Mouse (Mus musculus) heart, embryonic 14.5 days (tissue): ENCODE results near the gene Anxa5. TPM values are rescaled to one million over a fixed set of nuclear protein-coding genes. Genes with fewer than 3 reads are reported as not detected.

Source experiments
- ATAC-seq: fragments of 200-750 bp; cut with Nextera tagmentation; 2 replicates; pipeline ENCODE4 v1.8.0; 2017; ENCODE audit warnings: low read depth, moderate TSS enrichment; ENCODE audit not compliant: insufficient number of reproducible peaks, insufficient read depth, low FRiP score
- H3K27ac ChIP-seq, 2 experiments: fragments of 200-500 bp in 1 of 2; fragments of 300-500 bp in 1 of 2; sonication (generic) in 1 of 2; replicated peaks in 1 of 2; 2 replicates each; pipeline ENCODE4 v1.5.1; 2012 to 2014; ENCODE audit warnings: low read depth in 2 of 2, low read length in 2 of 2, control low read depth in 1 of 2, mild to moderate bottlenecking in 1 of 2, mixed read lengths in 1 of 2; ENCODE audit not compliant: control insufficient read depth in 1 of 2, insufficient read depth in 1 of 2
- H3K27me3 ChIP-seq: fragments of 300-500 bp; sonication (generic); 2 replicates; pipeline ENCODE4 v1.6.1; 2014; ENCODE audit warnings: mild to moderate bottlenecking, low read length, control low read depth; ENCODE audit not compliant: control insufficient read depth, insufficient read depth
- H3K36me3 ChIP-seq: fragments of 300-500 bp; sonication (generic); 2 replicates; pipeline ENCODE4 v1.6.1; 2014; ENCODE audit warnings: mild to moderate bottlenecking, control low read depth, low read length, mixed read lengths; ENCODE audit not compliant: control insufficient read depth, insufficient read depth
- H3K4me1 ChIP-seq, 2 experiments: fragments of 200-500 bp in 1 of 2; fragments of 300-500 bp in 1 of 2; sonication (generic) in 1 of 2; 2 replicates each; pipeline ENCODE4 v1.6.1; 2012 to 2014; ENCODE audit warnings: low read length in 2 of 2, control low read depth in 1 of 2, mixed read lengths in 1 of 2; ENCODE audit not compliant: control insufficient read depth in 2 of 2, insufficient read depth in 2 of 2
- H3K4me2 ChIP-seq: fragments of 300-500 bp; sonication (generic); 2 replicates; pipeline ENCODE4 v1.6.1; 2014; ENCODE audit warnings: mild to moderate bottlenecking, low read length
- H3K4me3 ChIP-seq, 2 experiments: fragments of 200-500 bp in 1 of 2; fragments of 300-500 bp in 1 of 2; sonication (generic) in 1 of 2; 2 replicates each; pipeline ENCODE4 v1.5.1; 2012 to 2014; ENCODE audit warnings: low read length in 2 of 2, mild to moderate bottlenecking in 2 of 2, control low read depth in 1 of 2, low read depth in 1 of 2, moderate library complexity in 1 of 2; ENCODE audit not compliant: control insufficient read depth in 1 of 2, insufficient read depth in 1 of 2
- H3K9ac ChIP-seq: fragments of 300-500 bp; sonication (generic); 2 replicates; pipeline ENCODE4 v1.6.1; 2014; ENCODE audit warnings: mild to moderate bottlenecking, low read length
- H3K9me3 ChIP-seq: fragments of 300-500 bp; sonication (generic); 2 replicates; pipeline ENCODE4 v1.6.1; 2016; ENCODE audit warnings: low read length, control low read depth; ENCODE audit not compliant: control insufficient read depth
- WGBS: fragments of 180-500 bp; shearing (Covaris S2); extraction: QIAGEN DNeasy Blood & Tissue Kit; methylation state at CpG from one replicate; pipeline ENCODE4 v1.1.7; 2014; 5-methylcytosine and 5-hydroxymethylcytosine counted together
- polyA plus RNA-seq: library from polyadenylated mRNA; unstranded; fragments of >200 nt; fragmentation: Nextera tagmentation; extraction: Ambion mirVana; gene quantifications from 2 replicates; pipeline ENCODE4 v1.2.1, GENCODE M21; 2014

Anxa5 gene
- polyA plus RNA-seq, 1 experiment from 2014 or later, result 393 TPM

DNA sequence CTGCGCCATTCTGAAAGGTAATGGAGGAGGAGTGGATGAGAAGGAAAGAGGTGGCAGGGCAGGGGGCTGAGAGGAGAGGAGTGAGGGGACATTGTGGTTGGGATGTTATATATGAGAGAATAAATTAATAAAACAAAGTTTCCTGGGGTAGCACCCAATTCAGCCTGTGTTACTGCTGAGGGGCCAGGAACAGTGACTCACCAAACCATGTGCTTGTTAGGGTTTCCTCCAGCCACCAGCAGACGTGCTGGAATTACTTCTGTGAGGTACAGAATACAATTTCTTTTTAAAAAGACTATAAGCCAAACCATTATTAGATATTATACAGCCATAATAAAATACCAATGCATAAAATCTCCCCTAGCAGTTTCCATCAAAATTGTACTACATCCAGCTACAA, 18.9 kb upstream of the Anxa5 start:
- Histone ChIP-seq H3K4me3 (no peak overlapping the region), H3K4me1 (peaks cover 0 to 4% of the 10 kb centered on the region in 2 experiments; a peak in 2 of 4 replicates), H3K9me3 (no peaks in the 10 kb centered on the region), H3K4me2 (no peak overlapping the region), H3K9ac (no peak overlapping the region), H3K36me3 (no peaks in the 10 kb centered on the region), H3K27ac (no peak overlapping the region), H3K27me3 (no peaks in the 10 kb centered on the region)
- ATAC-seq, result no peak
- WGBS, result 79% methylated on average over 2 of the region's 2 CpGs

DNA sequence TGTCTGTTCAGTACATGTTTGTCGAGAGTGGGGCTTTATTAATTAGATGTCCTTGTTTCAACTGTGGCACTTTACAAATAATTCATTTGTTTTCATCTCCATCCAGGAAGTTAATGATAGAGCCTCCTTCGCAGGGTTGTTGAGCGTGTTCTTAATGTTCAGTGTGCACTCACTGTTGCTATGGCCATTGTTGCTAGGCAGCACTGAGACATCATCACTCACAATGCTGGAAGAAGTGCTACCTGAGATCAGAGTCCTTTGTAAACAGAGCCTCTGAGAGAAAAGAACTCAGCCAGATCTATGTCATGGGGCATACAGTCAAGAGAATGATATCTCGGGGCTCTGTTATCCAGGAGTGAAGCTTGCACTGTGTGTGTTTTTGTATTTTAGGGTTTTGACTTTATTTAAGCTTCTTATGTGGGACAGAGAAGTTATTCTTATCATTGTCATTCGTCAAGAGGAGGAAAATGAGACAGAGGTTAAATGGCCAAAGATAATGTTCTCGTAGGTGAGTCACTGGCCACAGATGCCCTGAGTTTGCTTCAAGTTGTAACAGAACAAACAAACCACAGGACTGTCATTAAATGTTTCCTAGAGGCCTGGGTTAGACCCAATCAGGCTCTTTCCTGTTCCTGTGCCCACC, 18.1 kb upstream of the Anxa5 start:
- no peak overlapping the region for H3K4me2 ChIP-seq
- no peaks in the 10 kb centered on the region for H3K9me3 ChIP-seq
- 68% methylated on average over 6 of the region's 6 CpGs for WGBS
- H3K4me3 ChIP-seq, result no peak overlapping the region
- H3K36me3 ChIP-seq, result no peaks in the 10 kb centered on the region
- no peak for ATAC-seq
- no peak overlapping the region for H3K9ac ChIP-seq
- H3K4me1 ChIP-seq, result peaks cover 0 to 4% of the 10 kb centered on the region in 2 experiments; a peak in 2 of 4 replicates
- H3K27ac ChIP-seq, result no peak overlapping the region
- H3K27me3 ChIP-seq, result no peaks in the 10 kb centered on the region

- Histone ChIP-seq H3K9me3 (no peaks in the 10 kb centered on the region), H3K4me3 (no peak overlapping the region), H3K4me2 (no peak overlapping the region), H3K4me1 (peaks cover 0 to 4% of the 10 kb centered on the region in 2 experiments; a peak in 2 of 4 replicates), H3K27me3 (no peaks in the 10 kb centered on the region), H3K36me3 (no peaks in the 10 kb centered on the region), H3K27ac (no peak overlapping the region), H3K9ac (no peak overlapping the region)
- ATAC-seq, result no peak
- WGBS, result 51% methylated on average over 9 of the region's 9 CpGs
Measured at GRCm38 (mm10) chr3:36492716-36493391, 17.2 kb upstream of the Anxa5 start.

DNA sequence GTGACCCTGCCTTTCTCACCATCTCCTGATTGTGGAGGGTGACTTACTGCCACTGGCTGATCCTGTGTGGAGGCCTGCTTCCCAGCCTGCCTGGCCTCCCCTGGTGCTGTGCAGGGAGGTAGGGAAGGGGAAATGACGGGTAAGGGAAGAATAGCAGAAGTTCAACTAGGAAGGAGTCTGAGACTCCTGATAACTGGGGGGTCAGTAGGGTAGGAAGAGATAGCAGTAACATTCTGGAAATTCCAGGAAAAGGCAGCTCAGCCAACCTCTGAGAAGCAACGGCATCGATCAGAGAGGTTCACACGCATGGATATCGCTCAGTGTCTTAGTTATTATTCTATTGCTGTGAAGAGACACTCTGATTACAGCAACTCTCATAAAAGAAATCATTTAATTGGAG, 15.8 kb upstream of the Anxa5 start:
- 51% methylated on average over 5 of the region's 5 CpGs for WGBS

GRCm38 (mm10) chr3:36489590-36489910, 13.9 kb upstream of the Anxa5 start:
- H3K4me1 ChIP-seq, result peaks cover 0 to 4% of the 10 kb centered on the region in 2 experiments; a peak in 2 of 4 replicates
- no peaks in the 10 kb centered on the region for H3K9me3 ChIP-seq
- no peak overlapping the region for H3K4me2 ChIP-seq
- H3K27me3 ChIP-seq, result no peaks in the 10 kb centered on the region
- 81% methylated on average over 1 of the region's 1 CpGs for WGBS
- H3K36me3 ChIP-seq, result no peaks in the 10 kb centered on the region
- ATAC-seq, result no peak
- H3K9ac ChIP-seq, result no peak overlapping the region
- H3K4me3 ChIP-seq, result no peak overlapping the region
- no peak overlapping the region for H3K27ac ChIP-seq

More for the DNA sequence above, 15.8 kb upstream of the Anxa5 start:
- no peak overlapping the region for H3K4me3 ChIP-seq
- no peak overlapping the region for H3K27ac ChIP-seq
- peaks cover 0 to 4% of the 10 kb centered on the region in 2 experiments; a peak in 2 of 4 replicates for H3K4me1 ChIP-seq
- no peak overlapping the region for H3K9ac ChIP-seq
- H3K4me2 ChIP-seq, result no peak overlapping the region
- H3K9me3 ChIP-seq, result no peaks in the 10 kb centered on the region
- H3K27me3 ChIP-seq, result no peaks in the 10 kb centered on the region
- no peak for ATAC-seq
- H3K36me3 ChIP-seq, result no peaks in the 10 kb centered on the region

- no peak overlapping the region for H3K9ac ChIP-seq
- H3K27me3 ChIP-seq, result no peaks in the 10 kb centered on the region
- H3K36me3 ChIP-seq, result no peaks in the 10 kb centered on the region
- no peak overlapping the region for H3K4me2 ChIP-seq
- no peaks in the 10 kb centered on the region for H3K9me3 ChIP-seq
- peaks cover 0 to 4% of the 10 kb centered on the region in 2 experiments; a peak in 2 of 4 replicates for H3K4me1 ChIP-seq
- 87% methylated on average over 6 of the region's 6 CpGs for whole genome bisulfite sequencing
- H3K27ac ChIP-seq, result no peak overlapping the region
- ATAC-seq, result no peak
- no peak overlapping the region for H3K4me3 ChIP-seq
Measured at GRCm38 (mm10) chr3:36488899-36489589, 13.3 kb upstream of the Anxa5 start.

- no peak overlapping the region for H3K9ac ChIP-seq
- whole genome bisulfite sequencing, result 84% methylated on average over 1 of the region's 1 CpGs
- H3K36me3 ChIP-seq, result no peaks in the 10 kb centered on the region
- H3K27ac ChIP-seq, result no peak overlapping the region
- H3K27me3 ChIP-seq, result no peaks in the 10 kb centered on the region
- peaks cover under 1 to 4% of the 10 kb centered on the region in 2 experiments; a peak in 3 of 4 replicates for H3K4me1 ChIP-seq
- ATAC-seq, result no peak
- no peak overlapping the region for H3K4me3 ChIP-seq
- H3K4me2 ChIP-seq, result no peak overlapping the region
- no peaks in the 10 kb centered on the region for H3K9me3 ChIP-seq
Measured at GRCm38 (mm10) chr3:36488367-36488766, 12.7 kb upstream of the Anxa5 start.
